Mouse (Mus musculus) erythroblast, embryonic 14.5 days (primary cell): ENCODE measurements around the gene Wbp4. TPM values are rescaled to one million over a fixed set of nuclear protein-coding genes. Genes with fewer than 3 reads are reported as not detected.

Experiments
- H3K27me3 ChIP-seq: 2 replicates; pipeline ENCODE4 v1.6.1; 2012; ENCODE audit warnings: inconsistent platforms; ENCODE audit not compliant: control insufficient read depth
- H3K36me3 ChIP-seq: 2 replicates; pipeline ENCODE4 v1.6.1; 2012; ENCODE audit warnings: mild to moderate bottlenecking, inconsistent platforms; ENCODE audit not compliant: control insufficient read depth
- H3K4me1 ChIP-seq: 2 replicates; pipeline ENCODE4 v1.6.1; 2012; ENCODE audit warnings: inconsistent platforms; ENCODE audit not compliant: control insufficient read depth
- H3K4me3 ChIP-seq: replicated peaks from 2 replicates; pipeline ENCODE3; 2012; ENCODE audit warnings: moderate library complexity, mild to moderate bottlenecking, inconsistent platforms
- H3K9me3 ChIP-seq: 2 replicates; pipeline ENCODE4 v1.6.1; 2012; ENCODE audit warnings: low read length, inconsistent platforms, mixed read lengths; ENCODE audit not compliant: control insufficient read depth
- GATA1 ChIP-seq: IDR thresholded peaks from 2 replicates; pipeline ENCODE4 v1.6.1; 2012; ENCODE audit warnings: low read length, inconsistent platforms, mixed read lengths
- TAL1 ChIP-seq: IDR thresholded peaks from 3 replicates; pipeline ENCODE4 v1.6.1; 2012; ENCODE audit warnings: low read length, inconsistent platforms, mixed read lengths
- polyA plus RNA-seq: library from polyadenylated mRNA; stranded (reverse); fragments of >175 nt; gene quantifications from 2 replicates; pipeline ENCODE4 v1.2.3, GENCODE M21; 2012

The Wbp4 gene
- polyA plus RNA-seq, 1 experiment = 0.86 TPM

GRCm38 (mm10) chr14:79490246-79490645 is 8.9 kb upstream of the Wbp4 start:
- Histone ChIP-seq H3K9me3 (no peaks in the 10 kb centered on the region), H3K27me3 (no peaks in the 10 kb centered on the region), H3K36me3 (peaks cover 79% of the 10 kb centered on the region), H3K4me1 (peaks cover 47% of the 10 kb centered on the region), H3K4me3 (no peak overlapping the region)
- no peak for TF ChIP-seq TAL1

DNA sequence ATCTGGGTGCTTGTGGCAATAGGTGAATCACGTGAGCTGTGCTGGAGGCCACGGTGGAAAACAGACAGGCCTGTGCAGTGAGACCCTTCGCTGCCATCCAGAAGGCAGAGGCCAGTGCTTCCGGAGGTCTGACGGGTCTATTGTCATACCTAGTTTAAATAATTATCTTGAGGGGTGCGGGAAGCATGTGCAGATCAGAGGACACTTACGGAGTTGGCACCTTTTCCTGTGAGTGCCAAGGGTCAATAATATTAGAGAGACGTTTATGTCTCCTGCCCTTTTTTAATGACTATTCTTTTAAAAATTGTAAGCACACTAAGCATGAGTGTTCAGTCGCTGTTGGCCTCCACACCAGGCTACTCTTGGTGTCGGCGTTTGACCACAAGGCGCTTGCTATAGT is 7.8 kb upstream of the Wbp4 start:
- H3K9me3 ChIP-seq = no peaks in the 10 kb centered on the region
- H3K36me3 ChIP-seq = peaks cover 80% of the 10 kb centered on the region
- H3K27me3 ChIP-seq = no peaks in the 10 kb centered on the region
- H3K4me1 ChIP-seq = peaks cover 54% of the 10 kb centered on the region
- TF ChIP-seq TAL1 (no peak), GATA1 (no peak)
- H3K4me3 ChIP-seq = no peak overlapping the region

GRCm38 (mm10) chr14:79488531-79488930 is 7.2 kb upstream of the Wbp4 start:
- Histone ChIP-seq H3K36me3 (peaks cover 81% of the 10 kb centered on the region), H3K27me3 (no peaks in the 10 kb centered on the region), H3K4me3 (no peak overlapping the region), H3K4me1 (peaks cover 57% of the 10 kb centered on the region), H3K9me3 (no peaks in the 10 kb centered on the region)
- no peak for TF ChIP-seq GATA1
- no peak for TF ChIP-seq TAL1

GRCm38 (mm10) chr14:79486993-79487731 is 5.8 kb upstream of the Wbp4 start:
- no peak for TF ChIP-seq TAL1
- TF ChIP-seq GATA1 = no peak
- peak overlapping the region; percentile 63 for H3K4me3 ChIP-seq
- no peaks in the 10 kb centered on the region for H3K27me3 ChIP-seq
- H3K36me3 ChIP-seq = peaks cover 76% of the 10 kb centered on the region
- no peaks in the 10 kb centered on the region for H3K9me3 ChIP-seq
- H3K4me1 ChIP-seq = peaks cover 66% of the 10 kb centered on the region

DNA sequence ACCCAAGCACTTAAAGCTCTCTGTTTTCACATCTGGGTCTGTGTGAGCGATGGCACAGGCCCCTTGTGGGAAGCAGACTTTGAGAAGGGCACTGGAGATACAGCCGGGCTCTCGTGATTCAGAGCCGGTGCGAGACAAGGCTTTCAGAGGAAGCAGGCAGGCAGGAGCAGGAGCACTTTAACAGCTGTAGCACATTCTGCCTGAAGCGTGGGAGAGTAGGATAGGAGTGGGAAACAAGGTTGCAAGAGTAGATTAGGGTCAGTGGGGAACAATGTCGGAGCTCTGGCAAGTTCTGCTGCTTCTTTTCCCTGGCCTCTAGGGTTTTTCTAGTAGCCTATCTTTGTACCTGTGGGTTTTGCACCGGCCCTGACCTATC is 5.3 kb upstream of the Wbp4 start:
- H3K4me1 ChIP-seq = peaks cover 66% of the 10 kb centered on the region
- H3K4me3 ChIP-seq = peak overlapping the region; percentile 63
- H3K9me3 ChIP-seq = no peaks in the 10 kb centered on the region
- peak; percentile 12; the same call in 1 of the 2 replicates for TF ChIP-seq GATA1
- TF ChIP-seq TAL1 = peak; percentile 56; the same call in 2 of the 3 replicates
- no peaks in the 10 kb centered on the region for H3K27me3 ChIP-seq
- peaks cover 70% of the 10 kb centered on the region for H3K36me3 ChIP-seq

DNA sequence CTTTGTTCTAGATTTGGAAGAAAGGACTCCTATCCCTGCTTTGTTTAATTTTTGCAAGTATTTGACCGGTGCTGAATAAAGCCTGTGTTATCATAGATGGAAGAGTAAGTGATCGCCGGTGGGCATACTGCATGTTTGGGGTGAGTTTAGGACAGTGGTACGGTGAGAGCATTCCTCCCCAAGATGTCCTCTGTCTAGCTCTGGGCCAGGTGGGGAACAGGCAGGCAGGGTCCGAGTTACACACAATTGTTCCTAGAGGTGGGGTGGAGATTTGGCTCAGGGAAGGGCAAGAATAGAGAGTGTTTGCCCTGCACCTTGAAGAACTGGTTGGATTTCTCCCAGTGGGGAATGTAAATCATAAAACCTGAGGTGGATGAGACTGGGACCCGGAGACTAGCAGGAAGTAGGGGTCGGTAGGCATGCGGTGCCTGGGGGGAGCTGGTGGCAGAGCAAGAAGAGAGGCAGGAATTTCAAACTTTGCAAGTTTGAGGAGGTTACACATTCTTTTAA is 2.3 kb upstream of the Wbp4 start:
- H3K27me3 ChIP-seq = no peaks in the 10 kb centered on the region
- H3K9me3 ChIP-seq = no peaks in the 10 kb centered on the region
- peak overlapping the region; percentile 100 for H3K4me3 ChIP-seq
- peaks cover 71% of the 10 kb centered on the region for H3K4me1 ChIP-seq
- TF ChIP-seq GATA1 = no peak
- no peak for TF ChIP-seq TAL1
- peaks cover 55% of the 10 kb centered on the region for H3K36me3 ChIP-seq

DNA sequence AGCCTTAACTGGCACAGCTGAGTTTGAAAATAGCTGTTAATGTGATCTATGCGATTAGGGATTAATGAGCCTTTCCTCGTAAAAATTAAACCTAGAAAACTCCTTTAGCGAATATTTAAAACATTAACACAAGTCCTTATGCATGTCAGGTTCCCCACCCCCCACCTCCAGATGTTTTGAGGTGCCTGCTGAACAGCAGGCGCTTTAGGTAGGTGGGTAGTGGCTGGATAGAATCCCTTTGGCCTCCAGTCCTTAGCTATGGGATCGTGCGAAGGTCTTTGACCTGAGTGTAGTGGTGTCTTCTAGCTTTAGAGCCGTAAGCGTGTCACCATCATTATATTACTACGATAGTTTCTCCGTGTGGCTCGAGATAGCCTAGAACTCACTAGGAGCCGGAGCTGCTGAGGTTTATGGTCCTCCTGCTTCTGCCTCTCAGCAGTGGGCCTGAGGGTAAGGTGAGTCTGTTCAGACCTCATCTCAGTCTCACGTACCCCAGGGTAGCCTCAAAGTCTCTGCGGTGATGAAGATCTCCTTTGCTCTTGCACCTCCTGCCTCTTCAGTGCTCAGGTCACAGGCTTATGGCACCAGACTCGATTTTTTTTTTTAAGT is 1.5 kb upstream of the Wbp4 start:
- peak overlapping the region; percentile 100 for H3K4me3 ChIP-seq
- H3K9me3 ChIP-seq = no peaks in the 10 kb centered on the region
- peaks cover 57% of the 10 kb centered on the region for H3K36me3 ChIP-seq
- H3K27me3 ChIP-seq = no peaks in the 10 kb centered on the region
- TF ChIP-seq TAL1 (no peak), GATA1 (no peak)
- H3K4me1 ChIP-seq = peaks cover 68% of the 10 kb centered on the region

DNA sequence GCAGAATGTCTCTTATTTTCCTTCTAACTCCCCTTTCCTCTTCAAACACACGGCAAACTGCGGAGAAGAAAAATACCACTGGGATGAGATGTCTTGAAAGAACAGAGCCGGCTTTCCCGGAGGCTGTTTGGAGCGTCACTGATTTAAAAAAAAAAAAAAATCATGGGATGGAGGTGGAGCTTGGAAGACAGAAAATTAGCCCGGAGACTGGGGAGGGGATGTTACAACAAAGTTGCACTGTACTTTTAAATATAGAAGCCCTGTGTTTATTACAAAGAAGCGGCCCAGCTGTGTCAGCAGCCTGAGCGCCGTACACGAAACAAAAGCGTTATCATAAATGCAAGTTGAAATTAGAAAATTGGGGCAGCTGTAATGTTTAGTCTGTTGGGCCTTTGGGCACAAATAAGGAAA is 936 bp upstream of the Wbp4 start:
- no peak for TF ChIP-seq GATA1
- TF ChIP-seq TAL1 = no peak
- H3K36me3 ChIP-seq = peaks cover 58% of the 10 kb centered on the region
- no peaks in the 10 kb centered on the region for H3K27me3 ChIP-seq
- no peaks in the 10 kb centered on the region for H3K9me3 ChIP-seq
- H3K4me1 ChIP-seq = peaks cover 62% of the 10 kb centered on the region
- peak overlapping the region; percentile 100 for H3K4me3 ChIP-seq

DNA sequence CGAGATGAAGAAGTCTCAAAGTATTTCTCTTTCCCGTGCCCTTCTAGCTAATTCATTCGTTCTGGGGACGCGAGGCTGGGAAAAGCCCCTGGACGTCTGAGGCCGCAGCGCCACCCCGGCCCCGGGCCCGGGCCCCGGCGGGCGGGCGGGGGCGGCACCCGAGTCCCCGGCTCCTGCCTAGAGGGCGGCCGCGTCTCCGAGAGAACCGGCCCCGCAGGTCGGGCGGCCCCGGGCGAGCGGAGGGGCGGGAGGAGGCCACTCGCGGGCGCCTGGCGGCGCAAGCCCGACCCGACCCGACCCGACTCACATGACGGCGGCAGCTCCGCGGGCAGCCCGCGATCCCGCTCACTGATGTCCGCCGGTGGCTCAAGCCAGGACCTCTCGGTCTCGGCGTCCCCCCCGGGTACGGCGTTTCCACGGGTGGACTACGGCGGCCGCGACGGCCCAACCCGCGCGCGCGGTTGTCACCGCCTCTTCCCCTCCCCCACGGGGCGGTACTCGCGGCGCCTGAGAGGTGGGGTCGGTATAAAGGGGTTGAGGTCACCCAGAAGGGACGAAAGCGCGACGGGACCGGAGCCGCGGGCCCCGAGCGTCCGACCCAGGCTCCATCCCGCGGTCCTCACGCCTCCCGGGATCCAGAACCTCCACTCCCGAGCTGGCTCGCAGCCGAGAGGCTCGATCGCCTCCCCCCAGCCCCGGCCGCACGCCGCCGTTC is 539 bp downstream of the Wbp4 start, which contains the start of gene Elf1:
Elf1 (plus strand) TSS at position 571 of the 715 bp plus-strand sequence.
- no peaks in the 10 kb centered on the region for H3K27me3 ChIP-seq
- TF ChIP-seq TAL1 (no peak), GATA1 (no peak)
- H3K9me3 ChIP-seq = no peaks in the 10 kb centered on the region
- peaks cover 49% of the 10 kb centered on the region for H3K4me1 ChIP-seq
- peaks cover 59% of the 10 kb centered on the region for H3K36me3 ChIP-seq
- H3K4me3 ChIP-seq = peak within 1 kb of the TSS; percentile 100
